Mouse (Mus musculus): ENCODE results near the gene Glud1. TPM values are rescaled to one million over a fixed set of nuclear protein-coding genes. Genes with fewer than 3 reads are reported as not detected.

The Glud1 gene
- polyA plus RNA-seq, 1 experiment: 95.8 TPM

DNA sequence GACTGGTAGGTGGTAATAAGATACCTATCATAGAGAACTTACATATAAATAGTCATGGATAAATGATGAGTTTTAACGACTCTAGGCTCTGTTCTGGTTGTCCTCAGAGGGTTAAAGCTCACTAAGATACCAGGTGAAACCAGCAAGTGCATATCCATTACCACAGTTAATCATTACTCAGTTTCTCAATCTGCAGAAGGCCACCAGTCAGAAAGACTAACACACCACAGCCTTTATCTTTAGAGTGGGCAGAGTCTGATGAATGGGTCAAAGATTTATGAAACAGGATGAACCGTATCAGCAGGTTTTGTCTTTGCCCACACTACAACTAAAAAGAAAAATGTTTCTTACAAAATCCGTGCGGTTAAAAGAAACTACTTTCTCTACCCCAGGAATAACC is 35.3 kb upstream of the Glud1 start:
- Histone ChIP-seq H3ac (ENCODE audit: control insufficient read depth, insufficient read length) (no peak overlapping the region), H3K36me3 (ENCODE audit: control insufficient read depth, insufficient read depth) (no peaks in the 10 kb centered on the region), H3K27me3 (ENCODE audit: control insufficient read depth, insufficient read depth, insufficient read length) (no peaks in the 10 kb centered on the region), H3K4me2 (ENCODE audit: low read depth) (no peak overlapping the region), H3K4me3 (no peak overlapping the region), H3K79me2 (ENCODE audit: control insufficient read depth, insufficient read depth) (no peaks in the 10 kb centered on the region)
- TF ChIP-seq USF1 (IDR thresholded peaks at IDR 0.05; ENCODE audit: low read depth): no peak
- no peak for TF ChIP-seq MYOD1 (IDR thresholded peaks at IDR 0.05; ENCODE audit: control insufficient read depth in 1 of 3, insufficient read length in 2 of 3, low read depth in 2 of 3)
- no peak for TF ChIP-seq TCF3 (IDR thresholded peaks at IDR 0.05; ENCODE audit: insufficient read length, low read depth)
- TF ChIP-seq REST (IDR thresholded peaks at IDR 0.05; ENCODE audit: insufficient read depth, insufficient read length): no peak
- no peak for TF ChIP-seq POLR2AphosphoS2 (IDR thresholded peaks at IDR 0.05; ENCODE audit: insufficient read length, low read depth)

DNA sequence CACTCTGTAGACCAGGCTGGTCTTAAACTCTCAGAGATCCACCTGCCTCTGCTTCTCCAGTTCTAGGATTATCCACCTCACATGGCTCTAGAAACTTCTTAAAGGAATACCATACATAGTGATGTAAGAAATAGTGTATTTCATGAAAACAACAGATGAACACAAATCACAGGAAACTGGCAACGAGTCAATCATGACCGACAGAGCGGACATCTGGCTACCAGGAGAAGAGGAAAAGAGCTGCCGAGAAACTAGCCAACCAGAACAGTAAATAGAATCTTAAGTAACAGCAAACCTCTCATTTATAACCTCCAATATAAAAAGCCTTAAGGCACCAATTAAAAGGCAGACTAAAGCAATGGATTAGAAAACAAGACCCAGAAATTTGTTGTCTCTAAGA is 30.8 kb upstream of the Glud1 start:
- H3K27me3 ChIP-seq (ENCODE audit: control insufficient read depth, insufficient read depth, insufficient read length): no peaks in the 10 kb centered on the region
- H3K4me3 ChIP-seq: no peak overlapping the region
- no peak for TF ChIP-seq POLR2A (IDR thresholded peaks at IDR 0.05; ENCODE audit: insufficient read length, low read depth)
- no peak for TF ChIP-seq REST (IDR thresholded peaks at IDR 0.05; ENCODE audit: insufficient read depth, insufficient read length)
- TF ChIP-seq MYOD1 (IDR thresholded peaks at IDR 0.05; ENCODE audit: control insufficient read depth in 1 of 3, insufficient read length in 2 of 3, low read depth in 2 of 3): no peak
- no peak for TF ChIP-seq POLR2AphosphoS2 (IDR thresholded peaks at IDR 0.05; ENCODE audit: insufficient read length, low read depth)
- no peak for TF ChIP-seq TCF12 (IDR thresholded peaks at IDR 0.05; ENCODE audit: insufficient read depth, poor library complexity, severe bottlenecking)
- no peak for TF ChIP-seq TCF3 (IDR thresholded peaks at IDR 0.05; ENCODE audit: insufficient read length, low read depth)
- TF ChIP-seq SRF (IDR thresholded peaks at IDR 0.05; ENCODE audit: control insufficient read depth, insufficient read length, low read depth): no peak
- TF ChIP-seq MAX (IDR thresholded peaks at IDR 0.05; ENCODE audit: low read depth): no peak
- no peak for TF ChIP-seq USF1 (IDR thresholded peaks at IDR 0.05; ENCODE audit: low read depth)
- TF ChIP-seq CEBPB (IDR thresholded peaks at IDR 0.05; ENCODE audit: insufficient read depth, poor library complexity, severe bottlenecking): no peak
- no peak for TF ChIP-seq E2F4 (IDR thresholded peaks at IDR 0.05; ENCODE audit: insufficient read depth)
- TF ChIP-seq MYOG (IDR thresholded peaks at IDR 0.05; ENCODE audit: control insufficient read depth in 1 of 3, insufficient read depth in 1 of 3, insufficient read length in 2 of 3, low read depth in 2 of 3): no peak
- no peak overlapping the region for H3K4me2 ChIP-seq (ENCODE audit: low read depth)
- no peaks in the 10 kb centered on the region for H3K79me2 ChIP-seq (ENCODE audit: control insufficient read depth, insufficient read depth)
- no peaks in the 10 kb centered on the region for H3K36me3 ChIP-seq (ENCODE audit: control insufficient read depth, insufficient read depth)
- H3ac ChIP-seq (ENCODE audit: control insufficient read depth, insufficient read length): no peak overlapping the region

DNA sequence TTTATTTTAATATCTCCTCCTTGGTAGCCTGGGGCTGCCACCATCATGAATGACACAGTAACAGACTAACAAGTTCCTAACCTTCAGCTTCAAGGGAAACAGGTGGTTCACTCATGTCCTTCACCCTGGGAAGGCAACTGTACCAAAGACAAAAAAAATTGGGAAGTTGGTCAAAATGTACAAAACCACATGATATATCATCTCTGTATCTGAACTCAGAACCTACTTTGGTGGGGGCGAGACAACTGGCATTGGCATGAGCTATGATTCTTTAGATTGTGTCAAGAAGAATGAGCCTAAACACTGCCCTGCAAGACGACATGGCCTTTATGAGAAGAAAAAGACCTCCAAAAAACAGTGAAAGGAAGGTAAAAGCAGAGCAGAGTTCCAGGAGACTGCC is 29.7 kb upstream of the Glud1 start:
- Histone ChIP-seq H3K79me2 (ENCODE audit: control insufficient read depth, insufficient read depth) (no peaks in the 10 kb centered on the region), H3K36me3 (ENCODE audit: control insufficient read depth, insufficient read depth) (no peaks in the 10 kb centered on the region), H3K4me3 (no peak overlapping the region), H3K4me2 (ENCODE audit: low read depth) (no peak overlapping the region), H3K27me3 (ENCODE audit: control insufficient read depth, insufficient read depth, insufficient read length) (no peaks in the 10 kb centered on the region), H3ac (ENCODE audit: control insufficient read depth, insufficient read length) (no peak overlapping the region)
- TF ChIP-seq E2F4 (IDR thresholded peaks at IDR 0.05; ENCODE audit: insufficient read depth): no peak
- TF ChIP-seq MYOD1 (IDR thresholded peaks at IDR 0.05; ENCODE audit: control insufficient read depth in 1 of 3, insufficient read length in 2 of 3, low read depth in 2 of 3): no peak
- no peak for TF ChIP-seq TCF12 (IDR thresholded peaks at IDR 0.05; ENCODE audit: insufficient read depth, poor library complexity, severe bottlenecking)
- TF ChIP-seq POLR2A (IDR thresholded peaks at IDR 0.05; ENCODE audit: insufficient read length, low read depth): no peak
- TF ChIP-seq SRF (IDR thresholded peaks at IDR 0.05; ENCODE audit: control insufficient read depth, insufficient read length, low read depth): no peak
- TF ChIP-seq MYOG (IDR thresholded peaks at IDR 0.05; ENCODE audit: control insufficient read depth in 1 of 3, insufficient read depth in 1 of 3, insufficient read length in 2 of 3, low read depth in 2 of 3): no peak
- TF ChIP-seq REST (IDR thresholded peaks at IDR 0.05; ENCODE audit: insufficient read depth, insufficient read length): no peak
- TF ChIP-seq MAX (IDR thresholded peaks at IDR 0.05; ENCODE audit: low read depth): no peak

DNA sequence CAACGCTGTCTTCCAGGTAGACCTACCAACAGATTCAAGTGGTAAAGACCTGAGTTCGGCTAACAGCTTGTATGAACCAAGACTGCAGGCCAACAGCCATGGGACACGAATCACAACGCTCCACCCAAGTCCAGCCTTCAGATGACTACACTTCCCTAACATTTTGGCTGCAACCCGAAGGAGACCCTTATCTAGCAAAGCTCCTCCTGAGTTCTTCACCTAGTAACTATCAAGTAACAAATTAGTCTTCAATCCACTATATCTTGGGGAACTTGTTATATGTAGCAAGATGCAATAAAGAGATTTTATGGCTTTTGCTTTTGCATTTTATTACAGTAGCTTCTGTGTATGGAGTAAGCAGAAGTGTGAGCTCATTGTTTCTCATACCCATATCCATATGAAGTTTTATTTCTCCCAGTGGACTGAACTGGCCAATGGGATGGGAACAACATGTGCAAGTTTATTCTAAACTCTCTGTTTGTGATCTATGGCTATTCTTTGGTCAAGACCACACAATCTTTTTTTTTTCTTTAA is 28.7 kb upstream of the Glud1 start:
- no peak overlapping the region for H3K4me3 ChIP-seq
- no peaks in the 10 kb centered on the region for H3K79me2 ChIP-seq (ENCODE audit: control insufficient read depth, insufficient read depth)
- H3K4me2 ChIP-seq (ENCODE audit: low read depth): no peak overlapping the region
- H3K36me3 ChIP-seq (ENCODE audit: control insufficient read depth, insufficient read depth): no peaks in the 10 kb centered on the region
- H3ac ChIP-seq (ENCODE audit: control insufficient read depth, insufficient read length): no peak overlapping the region
- no peaks in the 10 kb centered on the region for H3K27me3 ChIP-seq (ENCODE audit: control insufficient read depth, insufficient read depth, insufficient read length)
- no peak for TF ChIP-seq MYOG (IDR thresholded peaks at IDR 0.05; ENCODE audit: control insufficient read depth in 1 of 3, insufficient read depth in 1 of 3, insufficient read length in 2 of 3, low read depth in 2 of 3)
- TF ChIP-seq POLR2AphosphoS2 (IDR thresholded peaks at IDR 0.05; ENCODE audit: insufficient read length, low read depth): no peak
- no peak for TF ChIP-seq TCF3 (IDR thresholded peaks at IDR 0.05; ENCODE audit: insufficient read length, low read depth)
- no peak for TF ChIP-seq MAX (IDR thresholded peaks at IDR 0.05; ENCODE audit: low read depth)
- no peak for TF ChIP-seq TCF12 (IDR thresholded peaks at IDR 0.05; ENCODE audit: insufficient read depth, poor library complexity, severe bottlenecking)
- no peak for TF ChIP-seq CEBPB (IDR thresholded peaks at IDR 0.05; ENCODE audit: insufficient read depth, poor library complexity, severe bottlenecking)
- TF ChIP-seq USF1 (IDR thresholded peaks at IDR 0.05; ENCODE audit: low read depth): no peak
- TF ChIP-seq SRF (IDR thresholded peaks at IDR 0.05; ENCODE audit: control insufficient read depth, insufficient read length, low read depth): no peak
- TF ChIP-seq MYOD1 (IDR thresholded peaks at IDR 0.05; ENCODE audit: control insufficient read depth in 1 of 3, insufficient read length in 2 of 3, low read depth in 2 of 3): no peak
- no peak for TF ChIP-seq REST (IDR thresholded peaks at IDR 0.05; ENCODE audit: insufficient read depth, insufficient read length)
- no peak for TF ChIP-seq POLR2A (IDR thresholded peaks at IDR 0.05; ENCODE audit: insufficient read length, low read depth)
- no peak for TF ChIP-seq E2F4 (IDR thresholded peaks at IDR 0.05; ENCODE audit: insufficient read depth)

DNA sequence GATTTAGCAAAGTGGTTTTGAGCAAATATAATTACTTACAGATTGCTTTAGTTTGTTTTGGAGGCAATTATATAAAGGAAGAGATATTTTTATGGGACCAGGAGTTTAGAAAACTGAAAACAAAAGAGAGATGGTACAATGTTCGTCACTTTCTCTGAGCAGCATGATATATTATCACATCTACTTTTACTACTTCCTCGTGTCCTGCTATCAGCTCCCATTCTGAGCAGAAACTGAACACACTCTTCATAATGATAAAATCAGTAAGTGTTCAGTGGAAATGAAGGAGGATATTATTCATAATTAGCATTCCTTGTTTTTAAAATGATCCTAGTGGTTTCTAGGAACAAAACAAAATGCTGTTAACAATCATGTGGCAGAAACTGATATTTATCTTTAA is 22.1 kb upstream of the Glud1 start:
- no peak overlapping the region for H3ac ChIP-seq (ENCODE audit: control insufficient read depth, insufficient read length)
- no peaks in the 10 kb centered on the region for H3K36me3 ChIP-seq (ENCODE audit: control insufficient read depth, insufficient read depth)
- H3K27me3 ChIP-seq (ENCODE audit: control insufficient read depth, insufficient read depth, insufficient read length): no peaks in the 10 kb centered on the region
- H3K4me3 ChIP-seq: no peak overlapping the region
- TF ChIP-seq REST (IDR thresholded peaks at IDR 0.05; ENCODE audit: insufficient read depth, insufficient read length) (no peak), MAX (IDR thresholded peaks at IDR 0.05; ENCODE audit: low read depth) (no peak), TCF3 (IDR thresholded peaks at IDR 0.05; ENCODE audit: insufficient read length, low read depth) (no peak), TCF12 (IDR thresholded peaks at IDR 0.05; ENCODE audit: insufficient read depth, poor library complexity, severe bottlenecking) (no peak), POLR2AphosphoS2 (IDR thresholded peaks at IDR 0.05; ENCODE audit: insufficient read length, low read depth) (no peak), MYOD1 (IDR thresholded peaks at IDR 0.05; ENCODE audit: control insufficient read depth in 1 of 3, insufficient read length in 2 of 3, low read depth in 2 of 3) (no peak), USF1 (IDR thresholded peaks at IDR 0.05; ENCODE audit: low read depth) (no peak), SRF (IDR thresholded peaks at IDR 0.05; ENCODE audit: control insufficient read depth, insufficient read length, low read depth) (no peak), E2F4 (IDR thresholded peaks at IDR 0.05; ENCODE audit: insufficient read depth) (no peak), CEBPB (IDR thresholded peaks at IDR 0.05; ENCODE audit: insufficient read depth, poor library complexity, severe bottlenecking) (no peak), MYOG (IDR thresholded peaks at IDR 0.05; ENCODE audit: control insufficient read depth in 1 of 3, insufficient read depth in 1 of 3, insufficient read length in 2 of 3, low read depth in 2 of 3) (no peak), POLR2A (IDR thresholded peaks at IDR 0.05; ENCODE audit: insufficient read length, low read depth) (no peak)
- H3K4me2 ChIP-seq (ENCODE audit: low read depth): no peak overlapping the region
- no peaks in the 10 kb centered on the region for H3K79me2 ChIP-seq (ENCODE audit: control insufficient read depth, insufficient read depth)

Data from myocyte (in vitro differentiated cells).